Mouse (Mus musculus): ENCODE results near the gene Gm815. TPM values are rescaled to one million over a fixed set of nuclear protein-coding genes. Genes with fewer than 3 reads are reported as not detected.
A peak's percentile ranks its signal among the peaks of the same experiment; 100 is the strongest.

Gm815 gene
- not detected in 2 replicates for polyA plus RNA-seq (2012; ENCODE audit: insufficient read depth, insufficient read length, low replicate concordance, missing spikeins)

DNA sequence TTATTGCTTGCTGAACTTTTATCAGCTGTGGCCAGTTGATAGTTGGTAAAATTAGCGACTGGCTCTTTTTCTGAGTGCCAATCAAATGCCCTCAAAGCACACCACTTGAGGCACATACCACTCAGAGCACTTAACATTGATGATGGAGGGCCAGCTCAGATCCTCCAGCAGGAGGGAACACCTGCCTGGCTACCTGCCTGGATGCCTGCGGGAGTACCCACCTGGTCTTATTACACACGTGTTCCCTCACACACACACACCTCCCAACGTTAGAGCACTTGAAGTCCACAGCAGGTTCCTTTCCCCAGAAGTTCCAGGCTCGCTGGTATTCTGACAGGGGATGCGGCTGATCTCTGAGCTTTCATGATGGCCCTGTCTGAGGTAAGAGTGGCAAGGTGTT lies at the start of gene Gm815:
TSS of gene Gm815 (plus strand) at position 266 of the 400 bp plus-strand sequence.
- Histone ChIP-seq H3K4me1 (ENCODE audit: control insufficient read depth, insufficient read depth, low read length) (no peaks in the 10 kb centered on the region), H3K4me3 (ENCODE audit: insufficient read depth, low read depth, low read length) (no peak within 1 kb of the TSS), H3K27ac (ENCODE audit: insufficient read depth, low read depth, low read length) (no peak within 1 kb of the TSS)
- WGBS: 91% methylated on average over 6 of the region's 6 CpGs
- TF ChIP-seq POLR2A (IDR thresholded peaks at IDR 0.05; ENCODE audit: insufficient read depth, low read depth, low read length) (no peak), CTCF (IDR thresholded peaks at IDR 0.05; ENCODE audit: insufficient read depth, low read depth, low read length) (no peak)

DNA sequence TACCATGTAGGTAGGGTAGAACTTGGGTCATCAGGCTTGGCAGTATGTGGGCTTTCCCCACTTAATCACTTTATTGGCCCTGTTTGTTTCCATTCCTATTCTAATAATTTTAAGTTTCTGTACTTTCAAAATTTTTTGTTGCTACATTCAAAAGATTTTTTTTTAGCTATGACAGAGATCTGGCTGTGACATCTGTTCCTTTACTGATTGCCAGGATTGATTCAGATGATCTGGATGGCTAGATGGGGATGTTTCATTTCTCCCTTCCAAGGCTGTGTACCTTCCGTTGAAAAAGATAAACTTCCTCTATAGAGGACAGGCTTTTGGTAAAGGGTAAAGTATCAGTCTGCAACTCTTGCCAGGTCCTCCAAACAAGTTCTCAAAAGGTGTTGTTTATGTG lies 48.1 kb upstream of the Gm815 start:
- TF ChIP-seq POLR2A (IDR thresholded peaks at IDR 0.05; ENCODE audit: insufficient read depth, low read depth, low read length) (no peak), CTCF (IDR thresholded peaks at IDR 0.05; ENCODE audit: insufficient read depth, low read depth, low read length) (no peak)
- 81% methylated on average over 1 of the region's 1 CpGs for WGBS
- Histone ChIP-seq H3K27ac (ENCODE audit: insufficient read depth, low read depth, low read length) (no peak overlapping the region), H3K4me1 (ENCODE audit: control insufficient read depth, insufficient read depth, low read length) (no peaks in the 10 kb centered on the region), H3K4me3 (ENCODE audit: insufficient read depth, low read depth, low read length) (no peak overlapping the region)

DNA sequence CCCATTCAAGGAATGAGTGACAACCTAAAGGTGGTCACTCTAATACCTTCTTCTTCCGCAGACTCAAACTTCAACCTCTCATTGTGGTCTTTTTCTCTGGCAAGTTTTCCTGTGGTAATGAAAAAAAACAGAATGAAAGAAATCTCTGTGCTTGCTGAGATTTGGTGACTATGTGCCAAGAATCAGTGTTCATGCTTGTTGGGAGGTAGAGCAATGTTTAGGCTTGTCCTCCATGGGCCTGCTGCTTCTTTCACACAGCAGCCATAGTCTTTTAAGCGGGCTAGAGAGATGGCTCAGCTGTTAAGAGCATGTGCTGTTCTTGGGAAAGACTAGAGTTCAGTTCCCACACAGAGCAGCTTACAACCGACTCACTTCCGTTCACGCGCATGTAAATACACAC lies 41.8 kb upstream of the Gm815 start:
- no peak overlapping the region for H3K27ac ChIP-seq (ENCODE audit: insufficient read depth, low read depth, low read length)
- TF ChIP-seq CTCF (IDR thresholded peaks at IDR 0.05; ENCODE audit: insufficient read depth, low read depth, low read length): no peak
- TF ChIP-seq POLR2A (IDR thresholded peaks at IDR 0.05; ENCODE audit: insufficient read depth, low read depth, low read length): no peak
- 66% methylated on average over 6 of the region's 6 CpGs for WGBS
- no peak overlapping the region for H3K4me3 ChIP-seq (ENCODE audit: insufficient read depth, low read depth, low read length)
- H3K4me1 ChIP-seq (ENCODE audit: control insufficient read depth, insufficient read depth, low read length): peaks cover 3% of the 10 kb centered on the region

DNA sequence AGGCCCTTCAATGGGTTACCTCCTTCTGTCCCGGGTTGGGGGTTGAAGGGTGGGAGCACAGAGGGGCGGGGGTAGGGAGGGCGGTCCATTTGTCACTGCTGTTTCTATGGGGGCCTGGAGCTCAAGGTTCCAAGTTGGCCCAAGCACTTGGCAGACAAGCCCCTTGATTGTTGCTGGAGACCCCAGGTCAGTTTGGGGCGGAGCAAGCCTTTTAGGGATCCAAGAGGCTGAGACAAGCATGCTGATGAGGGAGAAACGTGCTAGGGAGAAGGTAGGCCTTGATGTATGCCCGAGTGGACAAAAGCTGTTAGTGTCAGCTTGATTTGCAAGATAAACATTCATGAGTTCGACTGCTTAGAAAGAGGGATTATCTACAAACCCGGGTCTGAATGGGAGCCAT lies 40.9 kb upstream of the Gm815 start:
- Histone ChIP-seq H3K4me1 (ENCODE audit: control insufficient read depth, insufficient read depth, low read length) (peaks cover 3% of the 10 kb centered on the region), H3K27ac (ENCODE audit: insufficient read depth, low read depth, low read length) (no peak overlapping the region), H3K4me3 (ENCODE audit: insufficient read depth, low read depth, low read length) (no peak overlapping the region)
- 14% methylated on average over 8 of the region's 8 CpGs for WGBS
- TF ChIP-seq CTCF (IDR thresholded peaks at IDR 0.05; ENCODE audit: insufficient read depth, low read depth, low read length): no peak
- no peak for TF ChIP-seq POLR2A (IDR thresholded peaks at IDR 0.05; ENCODE audit: insufficient read depth, low read depth, low read length)

DNA sequence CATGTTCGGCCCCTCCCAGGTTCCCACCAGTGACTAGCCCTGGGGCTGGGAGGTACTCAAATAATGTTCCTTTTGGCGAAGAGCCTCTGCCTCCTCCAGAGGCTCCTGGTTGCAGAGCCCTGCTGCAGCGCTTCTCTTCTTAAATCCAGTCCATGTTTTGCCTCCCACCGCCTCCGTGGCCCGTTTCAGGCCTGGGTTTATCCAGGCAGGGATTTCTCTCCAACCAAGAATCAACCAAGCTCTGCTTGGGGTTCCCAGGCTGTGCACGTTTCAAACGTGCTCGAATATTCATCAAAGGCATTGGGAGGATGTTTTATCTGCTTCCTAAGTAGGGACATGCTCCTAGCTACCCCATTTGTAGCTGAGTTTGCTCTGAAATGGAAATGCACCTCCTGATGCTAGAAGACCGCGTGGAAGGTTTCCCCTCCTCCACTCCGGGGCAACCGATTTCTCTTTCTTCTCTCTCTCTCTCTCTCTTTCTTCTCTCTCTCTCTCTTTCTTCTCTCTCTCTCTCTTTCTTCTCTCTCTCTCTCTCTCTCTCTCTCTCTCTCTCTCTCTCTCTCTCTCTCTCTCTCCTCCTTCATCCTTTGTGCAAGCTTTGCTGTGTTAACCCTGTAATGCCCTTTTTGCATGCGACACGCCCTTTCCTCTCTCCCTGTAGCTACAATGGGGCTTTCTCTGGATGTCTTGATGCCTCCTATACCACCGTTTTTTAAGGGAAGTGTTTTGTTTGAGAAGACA lies 40.2 kb upstream of the Gm815 start:
- peak overlapping the region; percentile 53 for H3K4me3 ChIP-seq (ENCODE audit: insufficient read depth, low read depth, low read length)
- peaks cover 3% of the 10 kb centered on the region for H3K4me1 ChIP-seq (ENCODE audit: control insufficient read depth, insufficient read depth, low read length)
- peak overlapping the region; percentile 86 for H3K27ac ChIP-seq (ENCODE audit: insufficient read depth, low read depth, low read length)
- under 1% methylated on average over 16 of the region's 16 CpGs for WGBS
- TF ChIP-seq POLR2A (IDR thresholded peaks at IDR 0.05; ENCODE audit: insufficient read depth, low read depth, low read length): peak; percentile 45; the same call in 1 of the 2 replicates
- TF ChIP-seq CTCF (IDR thresholded peaks at IDR 0.05; ENCODE audit: insufficient read depth, low read depth, low read length): no peak

DNA sequence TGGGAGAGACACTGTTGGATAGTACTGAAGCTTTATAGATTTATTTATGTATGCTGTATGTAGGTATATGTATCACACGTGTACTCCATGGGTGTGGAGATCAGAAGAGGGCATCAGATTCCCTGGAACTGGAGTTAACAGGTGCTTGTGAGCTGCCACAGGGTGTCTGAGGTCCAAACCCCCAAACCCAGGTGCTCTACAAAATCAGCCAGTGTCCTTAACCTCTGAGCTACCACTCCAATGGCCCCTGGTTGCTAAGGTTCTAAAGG lies 39.7 kb upstream of the Gm815 start:
- TF ChIP-seq POLR2A (IDR thresholded peaks at IDR 0.05; ENCODE audit: insufficient read depth, low read depth, low read length): no peak
- no peak for TF ChIP-seq CTCF (IDR thresholded peaks at IDR 0.05; ENCODE audit: insufficient read depth, low read depth, low read length)
- WGBS: 0% methylated on average over 1 of the region's 1 CpGs
- peak overlapping the region; percentile 86; the same call in 1 of the 2 replicates for H3K27ac ChIP-seq (ENCODE audit: insufficient read depth, low read depth, low read length)

DNA sequence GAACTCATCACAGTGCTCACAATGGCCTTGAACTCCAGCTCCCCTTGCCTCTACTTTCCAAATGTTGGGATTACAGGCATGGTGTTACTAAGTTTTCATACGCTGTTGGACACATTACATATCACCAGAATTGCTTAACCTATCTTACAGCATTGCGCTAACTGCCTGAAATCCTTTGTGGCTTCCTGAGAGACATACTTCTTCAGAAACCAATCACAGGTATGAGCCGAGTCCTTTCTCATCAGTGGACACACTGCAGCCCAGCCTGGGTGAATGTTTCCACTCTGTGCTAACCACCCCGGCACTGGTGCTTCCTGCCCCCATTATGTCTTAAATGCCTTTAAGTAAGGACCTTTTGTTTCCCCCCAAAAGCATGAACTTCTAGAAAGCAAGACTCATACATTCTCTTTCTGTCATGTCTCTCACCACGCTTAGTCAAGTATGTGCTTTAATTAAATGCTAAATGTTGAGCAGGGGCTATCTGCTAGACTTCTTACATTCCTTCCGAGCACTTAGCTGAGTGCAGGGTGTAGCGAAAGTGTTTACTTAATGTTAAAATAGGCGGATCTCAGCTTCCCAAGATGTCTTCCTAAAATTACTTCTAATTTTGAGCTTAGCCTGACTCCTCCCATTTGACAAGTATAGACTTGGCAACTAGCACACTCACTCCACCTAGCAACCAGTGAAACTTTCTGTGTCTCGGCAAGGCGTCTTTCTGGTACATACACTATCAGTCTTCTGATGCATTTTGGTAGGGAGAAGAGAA lies 34.5 kb upstream of the Gm815 start:
- no peak for TF ChIP-seq POLR2A (IDR thresholded peaks at IDR 0.05; ENCODE audit: insufficient read depth, low read depth, low read length)
- no peak for TF ChIP-seq CTCF (IDR thresholded peaks at IDR 0.05; ENCODE audit: insufficient read depth, low read depth, low read length)

More for the DNA sequence above, 39.7 kb upstream of the Gm815 start:
- Histone ChIP-seq H3K4me3 (ENCODE audit: insufficient read depth, low read depth, low read length) (peak overlapping the region; percentile 53; the same call in 1 of the 2 replicates), H3K4me1 (ENCODE audit: control insufficient read depth, insufficient read depth, low read length) (peaks cover 3% of the 10 kb centered on the region)

DNA sequence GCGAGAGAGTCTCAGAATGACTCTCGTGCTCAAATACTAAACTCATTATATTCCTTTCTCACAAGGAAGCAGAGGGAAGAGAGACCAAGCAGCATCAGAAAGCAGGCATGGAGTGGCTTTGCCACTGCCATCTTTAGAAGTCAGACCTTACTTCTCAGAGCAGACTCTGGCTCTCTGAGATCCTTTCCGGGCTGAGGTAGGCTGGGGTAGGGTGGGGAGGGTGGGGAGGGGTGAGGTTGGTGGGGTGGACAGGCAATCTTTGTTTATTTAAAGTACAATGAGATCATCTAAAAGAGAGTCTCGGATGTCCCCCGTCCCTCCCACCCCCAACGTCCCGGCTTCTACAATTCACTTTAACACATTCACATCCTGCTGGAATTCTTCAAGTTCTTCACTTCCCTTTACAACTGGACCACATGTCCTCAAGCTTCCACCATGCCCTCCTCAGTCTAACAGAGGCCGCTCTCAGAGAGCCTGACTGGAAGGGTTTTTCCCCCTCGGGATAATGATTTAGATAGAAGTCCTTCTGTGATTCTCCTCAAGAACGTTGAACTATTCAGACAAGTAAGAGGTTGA lies 33.3 kb upstream of the Gm815 start:
- Histone ChIP-seq H3K27ac (ENCODE audit: insufficient read depth, low read depth, low read length) (no peak overlapping the region), H3K4me3 (ENCODE audit: insufficient read depth, low read depth, low read length) (no peak overlapping the region), H3K4me1 (ENCODE audit: control insufficient read depth, insufficient read depth, low read length) (no peaks in the 10 kb centered on the region)
- WGBS: 71% methylated on average over 10 of the region's 10 CpGs
- TF ChIP-seq CTCF (IDR thresholded peaks at IDR 0.05; ENCODE audit: insufficient read depth, low read depth, low read length) (no peak), POLR2A (IDR thresholded peaks at IDR 0.05; ENCODE audit: insufficient read depth, low read depth, low read length) (no peak)

More for the DNA sequence above, 34.5 kb upstream of the Gm815 start:
- H3K4me1 ChIP-seq (ENCODE audit: control insufficient read depth, insufficient read depth, low read length): no peaks in the 10 kb centered on the region; the same call in 1 of the 2 replicates
- H3K27ac ChIP-seq (ENCODE audit: insufficient read depth, low read depth, low read length): no peak overlapping the region
- 54% methylated on average over 10 of the region's 10 CpGs for WGBS
- H3K4me3 ChIP-seq (ENCODE audit: insufficient read depth, low read depth, low read length): no peak overlapping the region

Measured in olfactory bulb, adult 2 months (tissue).